Mouse (Mus musculus) limb, embryonic 12.5 days (tissue): ENCODE measurements around the gene Cfap221. TPM values are rescaled to one million over a fixed set of nuclear protein-coding genes. Genes with fewer than 3 reads are reported as not detected.

Experiments used
- ATAC-seq: fragments of 200-750 bp; cut with Nextera tagmentation; 2 replicates; pipeline ENCODE4 v1.8.0; 2017; ENCODE audit warnings: low read depth, moderate TSS enrichment; ENCODE audit not compliant: insufficient number of reproducible peaks, insufficient read depth, low FRiP score, low TSS enrichment
- H3K27ac ChIP-seq: fragments of 300-500 bp; sonication (generic); 2 replicates; pipeline ENCODE4 v1.5.1; 2016; ENCODE audit warnings: mild to moderate bottlenecking, moderate library complexity
- H3K27me3 ChIP-seq: fragments of 300-500 bp; sonication (generic); 2 replicates; pipeline ENCODE4 v1.6.1; 2016; ENCODE audit warnings: mild to moderate bottlenecking, moderate library complexity
- H3K36me3 ChIP-seq: fragments of 300-500 bp; sonication (generic); 2 replicates; pipeline ENCODE4 v1.6.1; 2016; ENCODE audit warnings: mild to moderate bottlenecking, moderate library complexity
- H3K4me1 ChIP-seq: fragments of 300-500 bp; sonication (generic); replicated peaks from 2 replicates; pipeline ENCODE4 v1.6.1; 2016
- H3K4me2 ChIP-seq: fragments of 300-500 bp; sonication (generic); 2 replicates; pipeline ENCODE4 v1.6.1; 2016; ENCODE audit warnings: mild to moderate bottlenecking, moderate library complexity
- H3K4me3 ChIP-seq: fragments of 300-500 bp; sonication (generic); replicated peaks from 2 replicates; pipeline ENCODE4 v1.5.1; 2016; ENCODE audit warnings: mild to moderate bottlenecking
- H3K9ac ChIP-seq: fragments of 300-500 bp; sonication (generic); replicated peaks from 2 replicates; pipeline ENCODE4 v1.6.1; 2016; ENCODE audit warnings: mild to moderate bottlenecking, moderate library complexity
- H3K9me3 ChIP-seq: fragments of 300-500 bp; sonication (generic); 2 replicates; pipeline ENCODE4 v1.6.1; 2016; ENCODE audit warnings: mild to moderate bottlenecking, moderate library complexity
- WGBS: fragments of 180-500 bp; shearing (Covaris S2); methylation state at CpG from one replicate; pipeline ENCODE4 v1.1.7; 2016; 5-methylcytosine and 5-hydroxymethylcytosine counted together
- polyA plus RNA-seq: library from polyadenylated mRNA; unstranded; fragments of >200 nt; fragmentation: Nextera tagmentation; extraction: Ambion mirVana; gene quantifications from 2 replicates; pipeline ENCODE4 v1.2.1, GENCODE M21; 2016

Cfap221 gene
- polyA plus RNA-seq, 1 experiment from 2014 or later, result 0.11 TPM

DNA sequence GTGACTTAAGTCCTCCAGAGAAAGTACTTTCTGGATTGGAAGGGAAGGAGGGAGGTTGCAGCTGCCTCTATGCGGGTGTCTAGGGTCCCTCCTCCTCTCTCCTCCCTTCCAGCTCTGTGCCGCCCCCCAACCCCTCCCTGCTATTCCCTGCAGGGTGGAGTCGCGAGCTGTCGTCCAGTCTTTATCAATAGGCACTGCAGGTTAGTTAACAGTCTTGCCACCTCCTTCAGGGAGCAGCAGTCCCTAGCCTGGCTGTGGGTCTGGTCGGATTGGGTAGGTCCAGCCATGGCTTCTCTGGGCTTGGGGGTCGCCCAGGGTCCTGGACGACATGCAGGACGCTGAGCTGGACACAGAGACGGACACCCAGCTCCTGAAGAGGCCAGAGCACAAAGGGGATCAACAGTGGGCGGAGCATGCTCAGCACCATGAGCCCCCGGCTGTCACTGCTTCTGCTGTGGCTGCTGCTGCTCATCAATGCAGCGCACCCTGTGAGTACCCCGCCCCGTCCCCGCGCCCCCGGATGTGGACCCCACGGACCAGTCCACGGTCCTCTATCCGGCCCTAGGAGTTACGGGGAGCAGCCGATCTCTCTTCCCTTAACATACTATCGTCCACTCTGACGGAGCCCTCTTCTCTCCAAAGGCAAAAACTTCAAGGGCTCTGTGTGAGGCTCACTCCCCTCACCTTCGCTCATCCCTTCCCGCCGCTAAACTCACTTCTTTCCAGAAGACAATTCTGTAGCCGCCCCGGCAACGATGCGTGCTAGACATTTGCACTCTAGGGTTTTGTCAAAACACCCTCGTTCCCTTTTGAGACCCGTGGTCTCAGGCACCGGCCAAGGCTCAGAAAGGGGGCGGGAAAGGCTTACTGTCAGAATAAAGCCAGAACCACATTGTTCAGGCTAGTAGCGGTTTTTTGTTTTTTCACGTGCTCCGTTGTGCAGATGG, 10.1 kb upstream of the Cfap221 start, which contains the start of gene Sctr:
Gene Sctr, plus strand, starts transcription at position 51 of the 947 bp plus-strand sequence.
- peak within 1 kb of the TSS; percentile 74 for H3K4me2 ChIP-seq
- no peaks in the 10 kb centered on the region for H3K9me3 ChIP-seq
- H3K4me3 ChIP-seq, result peak within 1 kb of the TSS; percentile 43
- ATAC-seq, result peak; percentile 53; the same call in 1 of the 2 replicates
- peaks cover 16% of the 10 kb centered on the region for H3K4me1 ChIP-seq
- peaks cover 44% of the 10 kb centered on the region for H3K27me3 ChIP-seq
- 1% methylated on average over 37 of the region's 39 CpGs for WGBS
- H3K36me3 ChIP-seq, result no peaks in the 10 kb centered on the region
- H3K9ac ChIP-seq, result peak within 1 kb of the TSS; percentile 53
- H3K27ac ChIP-seq, result no peak within 1 kb of the TSS

DNA sequence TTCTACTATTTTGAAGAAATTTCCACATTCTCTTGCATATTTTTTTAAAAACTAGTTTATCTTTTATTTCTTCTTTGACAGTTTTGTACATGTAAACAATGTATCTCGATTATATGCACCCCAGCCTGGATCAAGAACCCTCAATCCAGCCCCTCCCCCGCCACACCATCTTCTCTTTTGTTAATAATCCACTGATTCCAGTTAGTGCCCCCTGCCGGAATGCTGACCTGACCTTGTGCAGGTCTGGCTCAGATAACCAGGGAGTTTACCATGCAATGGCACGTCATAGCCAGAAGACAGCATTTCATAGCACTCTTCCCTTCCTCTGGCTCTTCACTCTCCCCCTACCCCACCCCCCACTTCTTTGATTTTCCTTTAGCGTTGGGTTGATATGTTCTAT, 610 bp upstream of the Cfap221 start:
- Histone ChIP-seq H3K36me3 (no peaks in the 10 kb centered on the region), H3K9me3 (no peaks in the 10 kb centered on the region), H3K27ac (no peak overlapping the region), H3K4me1 (0 out of 2 replicates have a peak, but pooled peaks cover 3% of the 10 kb centered on the region), H3K27me3 (no peaks in the 10 kb centered on the region; the same call in 1 of the 2 replicates), H3K4me3 (peak overlapping the region; percentile 51), H3K4me2 (peak overlapping the region; percentile 76), H3K9ac (no peak overlapping the region)
- no peak for ATAC-seq
- WGBS, result 41% methylated on average over 5 of the region's 5 CpGs

DNA sequence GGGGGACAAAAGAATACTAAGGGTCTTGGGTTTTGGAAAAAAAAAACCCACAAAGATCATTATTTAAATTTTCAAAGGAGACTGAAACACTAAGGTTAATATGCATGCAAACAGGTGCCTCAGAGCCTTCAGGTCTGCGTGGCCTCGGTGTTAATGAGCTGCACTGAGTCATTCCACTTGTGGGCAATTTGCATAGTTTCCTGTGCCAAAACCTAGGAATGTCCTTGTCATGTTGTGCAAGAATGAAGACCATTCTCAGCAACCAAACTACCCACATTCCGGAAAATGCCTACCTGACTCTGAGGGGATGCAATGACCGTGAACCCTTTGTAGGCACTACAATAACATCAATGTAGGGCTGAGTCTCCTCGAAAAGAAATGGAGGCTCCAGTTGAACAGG, 10.5 kb downstream of the Cfap221 start:
- Histone ChIP-seq H3K27me3 (no peaks in the 10 kb centered on the region), H3K9me3 (peaks cover 5% of the 10 kb centered on the region; the same call in 1 of the 2 replicates), H3K9ac (no peak overlapping the region), H3K36me3 (no peaks in the 10 kb centered on the region), H3K4me2 (no peak overlapping the region), H3K4me3 (no peak overlapping the region), H3K27ac (no peak overlapping the region), H3K4me1 (no peaks in the 10 kb centered on the region)
- ATAC-seq, result no peak
- 90% methylated on average over 5 of the region's 5 CpGs for WGBS

DNA sequence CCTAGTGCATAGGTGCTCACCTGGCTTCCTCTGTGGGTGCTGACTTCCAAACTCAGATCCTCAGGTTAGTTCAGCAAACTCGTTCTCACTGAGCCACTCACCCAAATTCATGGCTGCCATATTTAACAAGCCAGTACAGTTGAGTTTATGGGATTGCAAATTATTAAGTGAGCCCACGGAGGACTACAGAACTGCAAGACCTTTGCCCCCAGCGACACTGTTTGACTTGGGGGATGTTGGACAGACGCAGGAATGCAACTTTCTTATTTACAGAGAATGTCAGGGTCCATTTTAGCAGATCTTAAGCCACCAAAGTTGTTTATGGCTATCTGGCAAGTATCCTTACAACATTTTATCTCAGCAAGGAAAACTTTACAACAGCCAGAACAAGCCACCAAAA, 21.9 kb downstream of the Cfap221 start:
- no peaks in the 10 kb centered on the region for H3K36me3 ChIP-seq
- no peak overlapping the region for H3K4me3 ChIP-seq
- no peak overlapping the region for H3K27ac ChIP-seq
- H3K4me2 ChIP-seq, result no peak overlapping the region
- H3K9ac ChIP-seq, result no peak overlapping the region
- 0 out of 2 replicates have a peak, but pooled peaks cover under 1% of the 10 kb centered on the region for H3K9me3 ChIP-seq
- H3K4me1 ChIP-seq, result no peaks in the 10 kb centered on the region
- ATAC-seq, result no peak
- H3K27me3 ChIP-seq, result no peaks in the 10 kb centered on the region
- 73% methylated on average over 4 of the region's 4 CpGs for WGBS

DNA sequence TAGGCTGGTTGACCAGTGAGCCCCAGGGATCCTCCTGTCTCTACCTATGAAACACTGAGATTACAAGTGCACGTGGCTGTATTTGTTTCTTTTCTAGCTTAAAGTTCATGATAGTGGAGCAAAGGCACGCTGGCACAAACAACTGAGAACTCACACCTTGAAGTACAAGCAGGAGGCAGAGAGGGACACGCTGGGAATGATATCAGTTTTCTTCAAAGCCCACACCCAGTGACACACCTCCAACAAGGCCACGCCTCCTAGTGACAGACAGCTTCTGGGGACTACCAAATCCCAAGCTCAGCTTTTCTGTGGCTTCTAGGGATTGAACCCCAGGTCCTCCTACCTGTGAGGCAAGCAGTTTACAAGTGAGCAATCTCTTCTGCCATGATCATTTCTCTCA, 23.9 kb downstream of the Cfap221 start:
- H3K4me1 ChIP-seq, result no peaks in the 10 kb centered on the region
- no peak overlapping the region for H3K4me3 ChIP-seq
- no peak for ATAC-seq
- H3K27me3 ChIP-seq, result no peaks in the 10 kb centered on the region
- no peak overlapping the region for H3K4me2 ChIP-seq
- no peaks in the 10 kb centered on the region for H3K9me3 ChIP-seq
- H3K27ac ChIP-seq, result no peak overlapping the region
- no peaks in the 10 kb centered on the region for H3K36me3 ChIP-seq
- no peak overlapping the region for H3K9ac ChIP-seq
- 30% methylated on average over 4 of the region's 4 CpGs for WGBS

DNA sequence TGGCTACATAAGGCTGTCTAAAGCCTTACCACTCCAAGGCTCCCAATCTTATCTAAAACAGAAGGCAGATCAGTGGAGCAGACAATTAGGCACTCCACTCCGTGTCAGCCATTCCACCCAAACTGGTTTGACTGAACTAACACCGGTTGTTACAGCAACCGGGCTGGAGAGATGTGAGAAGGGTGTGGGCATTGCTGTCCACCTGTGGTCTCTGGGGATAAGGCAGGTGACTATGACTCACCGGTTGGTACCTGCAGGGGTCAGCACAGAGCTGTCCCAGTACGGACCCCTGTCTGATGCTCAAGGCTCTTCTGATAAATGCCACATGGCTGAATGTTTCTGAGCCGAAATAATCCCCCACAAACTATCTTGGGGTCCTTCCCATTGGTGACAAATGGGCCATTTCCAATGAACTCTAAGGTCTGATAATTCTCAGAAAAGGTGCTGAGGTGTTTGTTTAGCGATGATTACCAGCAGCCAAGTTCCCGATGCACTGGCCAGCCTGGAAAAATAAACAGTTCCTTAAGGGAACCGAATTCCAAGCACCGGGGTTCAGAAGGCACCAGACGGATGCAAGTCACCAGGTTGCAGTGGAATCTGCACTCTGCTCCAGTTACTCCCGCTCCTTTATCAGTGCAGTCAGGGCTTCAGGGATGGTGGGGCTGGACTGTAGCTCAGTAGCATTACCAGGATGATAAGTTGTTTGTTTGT, 31.1 kb downstream of the Cfap221 start:
- no peaks in the 10 kb centered on the region for H3K27me3 ChIP-seq
- no peak for ATAC-seq
- H3K9me3 ChIP-seq, result no peaks in the 10 kb centered on the region
- no peak overlapping the region for H3K4me2 ChIP-seq
- no peak overlapping the region for H3K27ac ChIP-seq
- H3K4me3 ChIP-seq, result no peak overlapping the region
- WGBS, result 44% methylated on average over 12 of the region's 12 CpGs
- no peaks in the 10 kb centered on the region for H3K4me1 ChIP-seq
- H3K36me3 ChIP-seq, result no peaks in the 10 kb centered on the region
- H3K9ac ChIP-seq, result no peak overlapping the region

DNA sequence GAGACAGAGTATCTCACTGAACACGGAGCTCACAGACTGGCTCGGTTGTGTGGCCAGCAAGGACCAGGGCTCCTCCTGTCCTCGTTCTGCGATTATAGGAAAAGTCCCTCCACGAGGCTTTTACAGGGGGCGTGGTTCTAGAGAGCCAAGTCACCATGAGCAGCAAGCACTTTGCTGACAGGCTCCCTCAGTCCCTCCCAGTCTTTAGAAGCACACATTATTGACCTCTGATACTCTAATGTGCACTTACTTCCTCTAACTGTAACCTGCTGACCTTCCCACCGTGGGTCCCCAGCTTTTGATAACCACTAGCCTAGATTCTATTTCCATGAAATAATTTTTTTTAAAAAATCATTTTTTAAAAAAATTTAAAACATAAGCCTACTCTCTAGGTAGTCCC, 37.1 kb downstream of the Cfap221 start:
- H3K36me3 ChIP-seq, result no peaks in the 10 kb centered on the region
- H3K4me3 ChIP-seq, result no peak overlapping the region
- 64% methylated on average over 7 of the region's 7 CpGs for WGBS
- no peaks in the 10 kb centered on the region for H3K4me1 ChIP-seq
- H3K27ac ChIP-seq, result no peak overlapping the region
- H3K27me3 ChIP-seq, result no peaks in the 10 kb centered on the region
- no peak overlapping the region for H3K9ac ChIP-seq
- ATAC-seq, result no peak
- H3K4me2 ChIP-seq, result no peak overlapping the region
- H3K9me3 ChIP-seq, result no peaks in the 10 kb centered on the region

DNA sequence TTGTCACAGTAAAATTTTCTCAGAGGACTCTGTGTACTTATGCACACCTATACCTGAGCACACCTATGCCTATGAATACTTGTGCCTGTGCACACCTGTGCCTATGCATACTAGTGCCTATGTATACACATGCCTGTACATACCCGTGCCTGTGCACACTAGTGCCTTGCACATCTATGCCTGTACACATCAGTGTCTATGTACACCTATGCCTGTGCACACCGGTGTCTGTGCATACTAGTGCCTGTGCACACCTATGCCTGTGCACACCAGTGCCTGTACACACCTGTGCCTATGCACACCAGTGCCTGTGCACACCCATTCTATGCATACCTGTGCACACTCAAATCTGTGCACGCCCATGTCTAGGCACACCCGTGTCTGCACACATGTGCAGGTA, 37.6 kb downstream of the Cfap221 start:
- Histone ChIP-seq H3K9me3 (no peaks in the 10 kb centered on the region), H3K27me3 (no peaks in the 10 kb centered on the region), H3K27ac (no peak overlapping the region), H3K36me3 (no peaks in the 10 kb centered on the region), H3K4me1 (no peaks in the 10 kb centered on the region), H3K4me3 (no peak overlapping the region), H3K9ac (no peak overlapping the region), H3K4me2 (no peak overlapping the region)
- no peak for ATAC-seq
- WGBS, result 88% methylated on average over 4 of the region's 4 CpGs

DNA sequence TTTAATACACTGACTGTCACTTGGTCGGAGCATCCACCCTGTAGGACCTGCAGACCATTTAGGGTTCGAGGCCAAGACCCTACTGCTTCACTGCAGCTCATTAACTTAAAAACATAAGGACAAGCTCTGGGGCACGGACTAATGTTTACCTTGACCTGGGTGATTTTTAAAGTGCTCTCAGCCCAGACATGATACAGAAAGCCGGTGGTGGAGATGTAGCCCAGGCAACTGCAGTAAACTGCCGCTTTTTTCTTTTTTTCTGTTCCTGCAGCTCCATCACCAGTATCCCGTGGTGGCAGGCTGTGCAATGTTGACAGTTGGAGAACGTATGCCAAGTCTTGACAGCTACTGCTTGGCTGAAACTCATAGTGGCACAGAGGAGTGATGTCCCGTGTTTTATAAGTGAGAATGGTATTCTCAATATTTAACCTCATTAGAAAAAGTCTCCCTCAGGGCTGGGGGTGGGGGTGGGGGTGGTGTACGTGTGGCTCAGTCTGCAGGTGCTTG, 39.3 kb downstream of the Cfap221 start:
- Histone ChIP-seq H3K4me3 (no peak overlapping the region), H3K4me2 (no peak overlapping the region), H3K27ac (no peak overlapping the region), H3K36me3 (no peaks in the 10 kb centered on the region), H3K9me3 (no peaks in the 10 kb centered on the region), H3K27me3 (no peaks in the 10 kb centered on the region), H3K4me1 (no peaks in the 10 kb centered on the region), H3K9ac (no peak overlapping the region)
- ATAC-seq, result no peak
- WGBS, result 59% methylated on average over 9 of the region's 9 CpGs

DNA sequence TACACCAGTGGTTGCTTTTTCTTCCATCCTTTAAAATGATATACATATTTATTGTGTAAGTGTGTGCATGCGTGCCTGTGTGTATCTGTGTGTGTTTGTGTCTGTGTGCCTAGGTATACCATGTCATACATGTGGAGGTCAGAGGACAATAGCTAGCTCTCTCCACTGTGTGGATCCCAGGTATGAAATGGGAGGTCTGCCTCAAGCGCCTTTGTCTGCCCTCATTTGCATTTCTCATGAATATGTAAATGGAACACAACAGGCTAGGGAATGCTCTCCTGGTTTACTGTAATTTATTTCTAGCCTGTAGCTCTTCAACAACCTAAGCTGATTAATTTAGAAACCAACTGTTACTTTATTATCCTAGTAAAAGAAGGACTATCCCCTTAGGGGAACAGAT, 42.4 kb downstream of the Cfap221 start:
- Histone ChIP-seq H3K4me1 (no peaks in the 10 kb centered on the region), H3K36me3 (no peaks in the 10 kb centered on the region), H3K27me3 (no peaks in the 10 kb centered on the region), H3K4me2 (no peak overlapping the region), H3K9ac (no peak overlapping the region), H3K9me3 (no peaks in the 10 kb centered on the region), H3K4me3 (no peak overlapping the region), H3K27ac (no peak overlapping the region)
- ATAC-seq, result no peak
- WGBS, result 86% methylated on average over 2 of the region's 2 CpGs

DNA sequence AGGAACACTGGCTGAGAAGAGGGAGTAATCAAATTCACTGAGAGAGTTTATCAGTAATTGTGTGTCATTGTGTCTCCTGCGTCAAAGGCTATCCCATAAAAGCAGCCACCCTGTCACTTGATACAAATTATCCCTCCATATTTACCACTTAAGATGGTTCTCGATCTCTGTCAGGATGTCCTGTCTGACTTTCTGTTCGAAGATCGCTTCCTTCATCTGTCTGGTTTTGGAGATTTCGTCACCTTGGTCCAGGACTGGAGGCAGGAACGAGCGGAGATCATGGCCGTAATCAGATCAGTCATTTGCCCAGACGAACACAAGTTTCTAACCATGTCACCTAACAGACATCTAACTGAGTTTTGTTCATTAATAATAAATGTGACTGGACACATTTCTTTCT, 43.6 kb downstream of the Cfap221 start:
- Histone ChIP-seq H3K9ac (no peak overlapping the region), H3K4me2 (no peak overlapping the region), H3K36me3 (no peaks in the 10 kb centered on the region), H3K9me3 (no peaks in the 10 kb centered on the region), H3K27me3 (no peaks in the 10 kb centered on the region), H3K4me3 (no peak overlapping the region), H3K27ac (no peak overlapping the region), H3K4me1 (no peaks in the 10 kb centered on the region)
- ATAC-seq, result no peak
- WGBS, result 85% methylated on average over 9 of the region's 9 CpGs
